Mouse (Mus musculus) kidney, adult 2 months (tissue): Measurements from ENCODE around the gene Olfr769.

ENCODE experiments used
- CTCF ChIP-seq: fragments of 200-500 bp; conservative IDR thresholded peaks from 2 replicates; pipeline ENCODE4 v1.5.1; 2011; ENCODE audit warnings: low read depth, mild to moderate bottlenecking, control low read depth, low read length, moderate library complexity, mixed read lengths; ENCODE audit not compliant: insufficient read depth, insufficient read length
- POLR2A ChIP-seq: fragments of 200-500 bp; IDR thresholded peaks from one replicate; pipeline ENCODE4 v1.6.1; 2011; ENCODE audit warnings: low read depth, low read length, control low read depth

GRCm38 (mm10) chr10:129117761-129118160 is at the start of gene Olfr769:
- no peak for TF ChIP-seq POLR2A
- TF ChIP-seq CTCF = no peak
